Comparison of ENCODE assay signal across 32 mouse cellular contexts in genomic region chr11:100376746-100377389, GRCm38 (mm10). TPM values are rescaled to one million over a fixed set of nuclear protein-coding genes. Genes with fewer than 3 reads are reported as not detected.
A peak's percentile ranks its signal among the peaks of the same experiment; 100 is the strongest.
DNase-seq lines count a peak whose midpoint lies in the region; ATAC-seq lines count a peak whose summit lies in the region.
"Had no signal": no experiment of that assay in that cellular context is flagged by ENCODE, and none has a peak within 500 bp of the region (broad histone marks: within the 10 kb centered on the region; RNA-seq: fewer than 3 reads in every experiment).

No protein-coding gene starts in this region.

- H3K4me2 ChIP-seq in forebrain, embryonic 11.5 days (ENCODE audit: low read depth, low read length, severe bottlenecking) = no peak overlapping the region
- H3K4me2 ChIP-seq: embryonic facial prominence, embryonic 13.5 days; forebrain, embryonic 12.5 days; heart, embryonic 12.5 days; intestine, embryonic 15.5 days; limb, embryonic 13.5 days; liver, embryonic 11.5 days; lung, embryonic 15.5 days; midbrain, embryonic 12.5 days; neural tube, embryonic 13.5 days had no signal

- 93% methylated on average over 21 of the region's 21 CpGs for WGBS in forebrain, embryonic 11.5 days

- no peak overlapping the region for H3K4me3 ChIP-seq in brown adipose tissue, adult 24 weeks (ENCODE audit: insufficient read depth, low read depth, low read length)
- no peak overlapping the region for H3K4me3 ChIP-seq in forebrain, embryonic 11.5 days (ENCODE audit: low read depth, low read length)
- H3K4me3 ChIP-seq: embryonic facial prominence, embryonic 13.5 days; erythroblast, embryonic 14.5 days; forebrain, embryonic 12.5 days; heart, embryonic 12.5 days; intestine, embryonic 15.5 days; limb, embryonic 13.5 days; lung, embryonic 15.5 days; megakaryocyte, embryonic 14.5 days; midbrain, embryonic 12.5 days; neural tube, embryonic 13.5 days had no signal

- DNase-seq in heart, adult 11 months = peak; percentile 96
- no peak for DNase-seq in heart, adult 9 months (ENCODE audit: low spot score in 2 of 2)
- DNase-seq in lung, postnatal 10 days = peak; percentile 35
- DNase-seq in lung, postnatal 25 days (ENCODE audit: low spot score) = no peak
- DNase-seq in cerebellum, adult 11-12 months = no peak
- DNase-seq in forebrain, embryonic 11.5 days (ENCODE audit: low spot score) = no peak
- DNase-seq: adrenal gland, postnatal 36 days; cerebellum, adult 9-10 months; cerebellum, postnatal 36 days; embryo, embryonic 11 days; forebrain, postnatal 0 days; gastrocnemius, postnatal 10 days; kidney, adult 9 months; lung, postnatal 4 days; thymus, adult 2 months; thymus, postnatal 36 days had no signal

- no peaks in the 10 kb centered on the region for H3K27me3 ChIP-seq in forebrain, embryonic 11.5 days (ENCODE audit: control insufficient read depth, insufficient read depth, low read length)
- H3K27me3 ChIP-seq: embryonic facial prominence, embryonic 13.5 days; forebrain, embryonic 12.5 days; heart, embryonic 12.5 days; intestine, embryonic 15.5 days; limb, embryonic 13.5 days; lung, embryonic 15.5 days; midbrain, embryonic 12.5 days; neural tube, embryonic 13.5 days; Patski had no signal

- peaks cover 27% of the 10 kb centered on the region for H3K4me1 ChIP-seq in brown adipose tissue, adult 24 weeks (ENCODE audit: control insufficient read depth, insufficient read depth, insufficient read length, low read length)
- H3K4me1 ChIP-seq in forebrain, embryonic 11.5 days (replicated peaks; ENCODE audit: control insufficient read depth, insufficient read depth, low read length) = no peaks in the 10 kb centered on the region
- H3K4me1 ChIP-seq: embryonic facial prominence, embryonic 13.5 days; heart, embryonic 12.5 days; intestine, embryonic 15.5 days; limb, embryonic 13.5 days; lung, embryonic 15.5 days; neural tube, embryonic 13.5 days had no signal

- no peaks in the 10 kb centered on the region for H3K36me3 ChIP-seq in forebrain, embryonic 11.5 days (ENCODE audit: control insufficient read depth, insufficient read depth, low read length)

- peak overlapping the region; percentile 84 for H3K27ac ChIP-seq in brown adipose tissue, adult 24 weeks (replicated peaks; ENCODE audit: low read depth, low read length)
- H3K27ac ChIP-seq in forebrain, embryonic 11.5 days (ENCODE audit: low read depth, low read length) = no peak overlapping the region
- H3K27ac ChIP-seq: embryonic facial prominence, embryonic 13.5 days; forebrain, embryonic 12.5 days; hindbrain, postnatal 0 days; intestine, embryonic 15.5 days; limb, embryonic 13.5 days; lung, embryonic 15.5 days; midbrain, embryonic 12.5 days; neural tube, embryonic 13.5 days had no signal

- H3K9me3 ChIP-seq in forebrain, embryonic 11.5 days (ENCODE audit: control insufficient read depth, low read length) = no peaks in the 10 kb centered on the region
- H3K9me3 ChIP-seq: embryonic facial prominence, embryonic 13.5 days; forebrain, embryonic 12.5 days; heart, embryonic 12.5 days; intestine, embryonic 15.5 days; limb, embryonic 13.5 days; lung, embryonic 15.5 days; megakaryocyte, embryonic 14.5 days; midbrain, embryonic 12.5 days; neural tube, embryonic 13.5 days had no signal

- no peak overlapping the region for H3K9ac ChIP-seq in forebrain, embryonic 11.5 days (ENCODE audit: low read length)
- H3K9ac ChIP-seq: embryonic facial prominence, embryonic 13.5 days; forebrain, embryonic 12.5 days; forebrain, postnatal 0 days; heart, embryonic 12.5 days; intestine, embryonic 15.5 days; limb, embryonic 13.5 days; lung, embryonic 15.5 days; midbrain, embryonic 12.5 days; neural tube, embryonic 13.5 days had no signal

- ATAC-seq in forebrain, embryonic 11.5 days (replicated peaks; ENCODE audit: low FRiP score) = no peak
- ATAC-seq: forebrain, postnatal 0 days; hindbrain, postnatal 0 days; intestine, embryonic 15.5 days; Patski had no signal

RNA-seq across cellular contexts. Expression of gene Jup, which starts 20.7 kb away (rescaled TPM):
- polyA plus RNA-seq in brown adipose tissue, adult 24 weeks (2012; ENCODE audit: insufficient read depth, insufficient read length, missing spikeins) = 24.9 and 31.0 TPM in 2 replicates
- 33.3 and 35.5 TPM in 2 replicates for polyA plus RNA-seq in forebrain, embryonic 11.5 days (2014; fragmentation: Nextera tagmentation; extraction: Ambion mirVana)

RNA-seq across cellular contexts. Expression of gene Hap1, which starts 20.9 kb away (rescaled TPM):
- not detected in 2 replicates for polyA plus RNA-seq in brown adipose tissue, adult 24 weeks (2012; ENCODE audit: insufficient read depth, insufficient read length, missing spikeins)
- 39.0 and 46.1 TPM in 2 replicates for polyA plus RNA-seq in forebrain, embryonic 11.5 days (2014; fragmentation: Nextera tagmentation; extraction: Ambion mirVana)

RNA-seq across cellular contexts. Expression of gene P3h4, which starts 37.8 kb away (rescaled TPM):
- polyA plus RNA-seq in brown adipose tissue, adult 24 weeks (2012; ENCODE audit: insufficient read depth, insufficient read length, missing spikeins) = 5.7 and 9.8 TPM in 2 replicates
- polyA plus RNA-seq in forebrain, embryonic 11.5 days (2014; fragmentation: Nextera tagmentation; extraction: Ambion mirVana) = 17.8 and 18.9 TPM in 2 replicates
- polyA plus RNA-seq: erythroblast, embryonic 14.5 days had no signal

RNA-seq across cellular contexts. Expression of gene Fkbp10, which starts 38.6 kb away (rescaled TPM):
- 1.7 and 3.3 TPM in 2 replicates for polyA plus RNA-seq in brown adipose tissue, adult 24 weeks (2012; ENCODE audit: insufficient read depth, insufficient read length, missing spikeins)
- polyA plus RNA-seq in forebrain, embryonic 11.5 days (2014; fragmentation: Nextera tagmentation; extraction: Ambion mirVana) = 36.6 and 41.2 TPM in 2 replicates

RNA-seq across cellular contexts. Expression of gene Gast, which starts 42.7 kb away (rescaled TPM):
- not detected in 2 replicates for polyA plus RNA-seq in brown adipose tissue, adult 24 weeks (2012; ENCODE audit: insufficient read depth, insufficient read length, missing spikeins)
- 0.69 and 0.79 TPM in 2 replicates for polyA plus RNA-seq in forebrain, embryonic 11.5 days (2014; fragmentation: Nextera tagmentation; extraction: Ambion mirVana)
- polyA plus RNA-seq: heart, embryonic 12.5 days; hindbrain, embryonic 11.5 days; limb, embryonic 13.5 days; liver, embryonic 11.5 days; liver, embryonic 16.5 days; lung, embryonic 15.5 days; neural tube, embryonic 13.5 days; Patski had no signal

Comparison
In these comparisons a context has a peak if more than half of its experiments do, and no peak if none do; other contexts are left out.
1. DNase-seq: peak in heart, adult 11 months (single experiment) and lung, postnatal 10 days (single experiment); none in heart, adult 9 months (0 of 2), lung, postnatal 25 days (single experiment), cerebellum, adult 11-12 months (single experiment) and forebrain, embryonic 11.5 days (single experiment).
2. RNA of gene Hap1, which starts 20.9 kb away (polyA plus RNA-seq): 39.0 to 46.1 TPM in forebrain, embryonic 11.5 days; not detected in brown adipose tissue, adult 24 weeks; every median in the first group is over 10 times any median in the second.